Mouse (Mus musculus): ENCODE data around the gene Lmf1.
A peak's percentile ranks its signal among the peaks of the same experiment; 100 is the strongest.

GRCm38 (mm10) chr17:25567745-25568144, 11.1 kb upstream of the Lmf1 start:
- TF ChIP-seq CTCF (IDR thresholded peaks at IDR 0.05; ENCODE audit: low read depth, low read length), result peak; percentile 99
- TF ChIP-seq POLR2A (IDR thresholded peaks at IDR 0.05; ENCODE audit: borderline replicate concordance, low read depth, low read length), result no peak
